Mouse (Mus musculus) spleen, postnatal 0 days (tissue): ENCODE data around the gene Fut11. TPM values are rescaled to one million over a fixed set of nuclear protein-coding genes. Genes with fewer than 3 reads are reported as not detected.

Source experiments
- polyA plus RNA-seq: library from polyadenylated mRNA; unstranded; fragments of >200 nt; fragmentation: Nextera tagmentation; extraction: Ambion mirVana; gene quantifications from 2 replicates; pipeline ENCODE4 v1.2.1, GENCODE M21; 2015

Fut11 gene
- 10.1 and 11.6 TPM in 2 replicates for polyA plus RNA-seq

GRCm38 (mm10) chr14:20694884-20695760, at the start of gene Fut11:
Fut11 (plus strand) TSS chr14:20694968.

GRCm38 (mm10) chr14:20656361-20656760, 38.4 kb upstream of the Fut11 start, which contains the start of gene Myoz1:
Myoz1 (minus strand) TSS chr14:20656540.

GRCm38 (mm10) chr14:20668154-20668810, 26.5 kb upstream of the Fut11 start, which contains the start of gene Synpo2l:
Synpo2l (minus strand) TSS chr14:20668354.

GRCm38 (mm10) chr14:20674064-20674833, 20.5 kb upstream of the Fut11 start, which contains the start of gene Sec24c:
Sec24c (plus strand) TSS chr14:20674308.

GRCm38 (mm10) chr14:20702741-20703381, 8.1 kb downstream of the Fut11 start, which contains the start of gene Chchd1:
Chchd1 (plus strand) TSS chr14:20703006.

GRCm38 (mm10) chr14:20707201-20708190, 12.7 kb downstream of the Fut11 start, which contains the start of gene Zswim8:
Zswim8 (plus strand) TSS chr14:20707552.

GRCm38 (mm10) chr14:20733952-20734774, 39.4 kb downstream of the Fut11 start, which contains the start of gene Ndst2:
Ndst2 (minus strand) TSS chr14:20734562.

Other genes with a start within 250 kb of the Fut11 start
- gene Cfap70, start 242.7 kb upstream of the Fut11 start, polyA plus RNA-seq = 0.24 and 0.53 TPM in 2 replicates
- 38.2 and 41.6 TPM in 2 replicates for gene Anxa7, start 214.8 kb upstream of the Fut11 start, polyA plus RNA-seq
- 1.4 and 1.5 TPM in 2 replicates for gene Mss51, start 198.1 kb upstream of the Fut11 start, polyA plus RNA-seq
- 37.3 and 38.1 TPM in 2 replicates for gene Ppp3cb, start 148.4 kb upstream of the Fut11 start, polyA plus RNA-seq
- 1.3 and 1.5 TPM in 2 replicates for gene Usp54, start 53.9 kb upstream of the Fut11 start, polyA plus RNA-seq
- gene Myoz1, start 38.4 kb upstream of the Fut11 start, polyA plus RNA-seq = 0.27 TPM in 1 of 2 replicates, not detected in the other
- gene Synpo2l, start 26.6 kb upstream of the Fut11 start, polyA plus RNA-seq = 0.08 TPM in 1 of 2 replicates, not detected in the other
- 25.9 and 30.7 TPM in 2 replicates for gene Sec24c, start 20.7 kb upstream of the Fut11 start, polyA plus RNA-seq
- gene Chchd1, start 8.0 kb downstream of the Fut11 start, polyA plus RNA-seq = 111 and 125 TPM in 2 replicates
- gene Zswim8, start 12.6 kb downstream of the Fut11 start, polyA plus RNA-seq = 11.8 and 14.8 TPM in 2 replicates
- gene Ndst2, start 39.6 kb downstream of the Fut11 start, polyA plus RNA-seq = 25.6 and 30.5 TPM in 2 replicates
- gene Camk2g, start 99.1 kb downstream of the Fut11 start, polyA plus RNA-seq = 11.7 and 19.0 TPM in 2 replicates
- 1.1 and 1.7 TPM in 2 replicates for gene Plau, start 141.7 kb downstream of the Fut11 start, polyA plus RNA-seq
- 20.6 and 22.3 TPM in 2 replicates for gene Vcl, start 234.4 kb downstream of the Fut11 start, polyA plus RNA-seq